Mouse (Mus musculus) liver, embryonic 15.5 days (tissue): Measurements from ENCODE around the gene Nfasc. TPM values are rescaled to one million over a fixed set of nuclear protein-coding genes. Genes with fewer than 3 reads are reported as not detected.

ENCODE experiments used
- ATAC-seq: fragments of 200-750 bp; cut with Nextera tagmentation; 2 replicates; pipeline ENCODE4 v1.8.0; 2017; ENCODE audit warnings: moderate number of reproducible peaks, mild to moderate bottlenecking, moderate library complexity; ENCODE audit not compliant: insufficient read depth
- H3K27ac ChIP-seq: fragments of 300-500 bp; sonication (generic); replicated peaks from 2 replicates; pipeline ENCODE4 v1.5.1; 2015; ENCODE audit warnings: mild to moderate bottlenecking, inconsistent platforms
- H3K27me3 ChIP-seq: fragments of 300-500 bp; sonication (generic); 2 replicates; pipeline ENCODE4 v1.6.1; 2015; ENCODE audit warnings: mild to moderate bottlenecking, inconsistent platforms
- H3K36me3 ChIP-seq: fragments of 300-500 bp; sonication (generic); replicated peaks from 2 replicates; pipeline ENCODE4 v1.6.1; 2015; ENCODE audit warnings: moderate library complexity, mild to moderate bottlenecking, inconsistent platforms
- H3K4me1 ChIP-seq: fragments of 300-500 bp; sonication (generic); replicated peaks from 2 replicates; pipeline ENCODE4 v1.6.1; 2015; ENCODE audit warnings: inconsistent platforms
- H3K4me2 ChIP-seq: fragments of 300-500 bp; sonication (generic); 2 replicates; pipeline ENCODE4 v1.6.1; 2015; ENCODE audit warnings: moderate library complexity, mild to moderate bottlenecking, inconsistent platforms
- H3K4me3 ChIP-seq: fragments of 300-500 bp; sonication (generic); replicated peaks from 2 replicates; pipeline ENCODE4 v1.5.1; 2015; ENCODE audit warnings: mild to moderate bottlenecking, inconsistent platforms
- H3K9ac ChIP-seq: fragments of 300-500 bp; sonication (generic); 2 replicates; pipeline ENCODE4 v1.6.1; 2015; ENCODE audit warnings: moderate library complexity, mild to moderate bottlenecking, inconsistent platforms
- H3K9me3 ChIP-seq: fragments of 300-500 bp; sonication (generic); replicated peaks from 2 replicates; pipeline ENCODE4 v1.6.1; 2016; ENCODE audit warnings: inconsistent platforms
- WGBS: fragments of 180-500 bp; shearing (Covaris S2); methylation state at CpG from one replicate; pipeline ENCODE4 v1.1.7; 2015; ENCODE audit warnings: mixed read lengths; ENCODE audit not compliant: insufficient replicate concordance; 5-methylcytosine and 5-hydroxymethylcytosine counted together
- polyA plus RNA-seq: library from polyadenylated mRNA; unstranded; fragments of >200 nt; fragmentation: Nextera tagmentation; extraction: Ambion mirVana; gene quantifications from 2 replicates; pipeline ENCODE4 v1.2.1, GENCODE M21; 2015

Gene Nfasc
- polyA plus RNA-seq, 1 experiment from 2014 or later = 0.12 TPM

- H3K4me3 ChIP-seq = no peak overlapping the region
- no peaks in the 10 kb centered on the region for H3K9me3 ChIP-seq
- no peak overlapping the region for H3K27ac ChIP-seq
- whole genome bisulfite sequencing = 56% methylated on average over 10 of the region's 10 CpGs
- no peak overlapping the region for H3K9ac ChIP-seq
- H3K4me1 ChIP-seq = no peaks in the 10 kb centered on the region
- H3K4me2 ChIP-seq = no peak overlapping the region
- no peaks in the 10 kb centered on the region for H3K36me3 ChIP-seq
- no peaks in the 10 kb centered on the region for H3K27me3 ChIP-seq
- no peak for ATAC-seq
These were observed 23.6 kb upstream of the Nfasc start for GRCm38 (mm10) chr1:132765222-132765621.

GRCm38 (mm10) chr1:132759390-132759789 lies 17.8 kb upstream of the Nfasc start:
- no peak overlapping the region for H3K9ac ChIP-seq
- WGBS = 62% methylated on average over 6 of the region's 6 CpGs
- H3K27me3 ChIP-seq = no peaks in the 10 kb centered on the region
- no peaks in the 10 kb centered on the region for H3K4me1 ChIP-seq
- no peak overlapping the region for H3K27ac ChIP-seq
- no peak overlapping the region for H3K4me2 ChIP-seq
- no peak overlapping the region for H3K4me3 ChIP-seq
- H3K9me3 ChIP-seq = no peaks in the 10 kb centered on the region
- no peaks in the 10 kb centered on the region for H3K36me3 ChIP-seq
- no peak for ATAC-seq

GRCm38 (mm10) chr1:132758656-132759370 lies 17.2 kb upstream of the Nfasc start:
- Histone ChIP-seq H3K36me3 (no peaks in the 10 kb centered on the region), H3K9me3 (no peaks in the 10 kb centered on the region), H3K9ac (no peak overlapping the region), H3K4me2 (no peak overlapping the region; the same call in 1 of the 2 replicates), H3K4me3 (no peak overlapping the region), H3K27ac (no peak overlapping the region), H3K27me3 (no peaks in the 10 kb centered on the region), H3K4me1 (no peaks in the 10 kb centered on the region)
- no peak for ATAC-seq
- WGBS = 8% methylated on average over 24 of the region's 24 CpGs

GRCm38 (mm10) chr1:132755211-132755610 lies 13.6 kb upstream of the Nfasc start:
- no peak for ATAC-seq
- 49% methylated on average over 4 of the region's 4 CpGs for WGBS
- H3K4me3 ChIP-seq = no peak overlapping the region
- H3K4me1 ChIP-seq = no peaks in the 10 kb centered on the region
- H3K9me3 ChIP-seq = no peaks in the 10 kb centered on the region
- H3K27me3 ChIP-seq = no peaks in the 10 kb centered on the region
- H3K4me2 ChIP-seq = no peak overlapping the region
- H3K27ac ChIP-seq = no peak overlapping the region
- no peak overlapping the region for H3K9ac ChIP-seq
- H3K36me3 ChIP-seq = no peaks in the 10 kb centered on the region

- Histone ChIP-seq H3K27ac (no peak overlapping the region), H3K4me3 (no peak overlapping the region), H3K27me3 (0 out of 2 replicates have a peak, but pooled peaks cover 5% of the 10 kb centered on the region), H3K9me3 (no peaks in the 10 kb centered on the region), H3K4me2 (no peak overlapping the region), H3K9ac (no peak overlapping the region), H3K36me3 (no peaks in the 10 kb centered on the region), H3K4me1 (no peaks in the 10 kb centered on the region)
- WGBS = 50% methylated on average over 9 of the region's 9 CpGs
- no peak for ATAC-seq
These were observed 7.8 kb upstream of the Nfasc start for GRCm38 (mm10) chr1:132749217-132749884.

GRCm38 (mm10) chr1:132746302-132746701 lies 4.7 kb upstream of the Nfasc start:
- Histone ChIP-seq H3K36me3 (no peaks in the 10 kb centered on the region), H3K9ac (no peak overlapping the region), H3K4me3 (no peak overlapping the region), H3K27me3 (peaks cover 29% of the 10 kb centered on the region), H3K9me3 (no peaks in the 10 kb centered on the region), H3K27ac (no peak overlapping the region), H3K4me2 (no peak overlapping the region), H3K4me1 (no peaks in the 10 kb centered on the region)
- ATAC-seq = no peak
- 63% methylated on average over 9 of the region's 9 CpGs for WGBS

- Histone ChIP-seq H3K4me1 (no peaks in the 10 kb centered on the region), H3K9me3 (no peaks in the 10 kb centered on the region), H3K36me3 (no peaks in the 10 kb centered on the region), H3K27me3 (peaks cover 36% of the 10 kb centered on the region), H3K4me2 (no peak overlapping the region), H3K27ac (no peak overlapping the region), H3K4me3 (no peak overlapping the region), H3K9ac (no peak overlapping the region)
- ATAC-seq = no peak
- 48% methylated on average over 6 of the region's 6 CpGs for WGBS
These were observed 4.0 kb upstream of the Nfasc start for GRCm38 (mm10) chr1:132745636-132746035.

GRCm38 (mm10) chr1:132739077-132739521 lies 2.5 kb downstream of the Nfasc start:
- H3K4me3 ChIP-seq = no peak overlapping the region

GRCm38 (mm10) chr1:132736171-132736570 lies 5.4 kb downstream of the Nfasc start:
- H3K4me3 ChIP-seq = no peak overlapping the region

More at GRCm38 (mm10) chr1:132739077-132739521, 2.5 kb downstream of the Nfasc start:
- Histone ChIP-seq H3K4me2 (no peak overlapping the region), H3K36me3 (no peaks in the 10 kb centered on the region), H3K27me3 (peaks cover 56% of the 10 kb centered on the region), H3K9ac (no peak overlapping the region), H3K9me3 (no peaks in the 10 kb centered on the region), H3K27ac (no peak overlapping the region), H3K4me1 (no peaks in the 10 kb centered on the region)
- 2% methylated on average over 11 of the region's 11 CpGs for WGBS
- ATAC-seq = no peak

GRCm38 (mm10) chr1:132733873-132734447 lies 7.6 kb downstream of the Nfasc start:
- H3K27me3 ChIP-seq = peaks cover 9% of the 10 kb centered on the region
- no peaks in the 10 kb centered on the region for H3K4me1 ChIP-seq
- no peak overlapping the region for H3K4me2 ChIP-seq
- H3K4me3 ChIP-seq = no peak overlapping the region
- H3K9me3 ChIP-seq = no peaks in the 10 kb centered on the region
- no peak overlapping the region for H3K27ac ChIP-seq
- ATAC-seq = no peak
- no peaks in the 10 kb centered on the region for H3K36me3 ChIP-seq
- no peak overlapping the region for H3K9ac ChIP-seq
- 20% methylated on average over 9 of the region's 9 CpGs for WGBS

More at GRCm38 (mm10) chr1:132736171-132736570, 5.4 kb downstream of the Nfasc start:
- no peak for ATAC-seq
- Histone ChIP-seq H3K36me3 (no peaks in the 10 kb centered on the region), H3K4me2 (no peak overlapping the region), H3K9ac (no peak overlapping the region), H3K9me3 (no peaks in the 10 kb centered on the region), H3K4me1 (no peaks in the 10 kb centered on the region), H3K27ac (no peak overlapping the region), H3K27me3 (peaks cover 30% of the 10 kb centered on the region)
- 16% methylated on average over 4 of the region's 4 CpGs for WGBS

- Histone ChIP-seq H3K4me2 (no peak overlapping the region), H3K27me3 (no peaks in the 10 kb centered on the region; the same call in 1 of the 2 replicates), H3K9me3 (no peaks in the 10 kb centered on the region), H3K27ac (no peak overlapping the region), H3K36me3 (no peaks in the 10 kb centered on the region), H3K4me3 (no peak overlapping the region), H3K9ac (no peak overlapping the region), H3K4me1 (no peaks in the 10 kb centered on the region)
- 66% methylated on average over 12 of the region's 12 CpGs for WGBS
- ATAC-seq = no peak
These were observed 9.3 kb downstream of the Nfasc start for GRCm38 (mm10) chr1:132732307-132732706.
